Mouse (Mus musculus) thymus, adult 2 months (tissue): ENCODE results near the gene Klhl26. TPM values are rescaled to one million over a fixed set of nuclear protein-coding genes. Genes with fewer than 3 reads are reported as not detected.
A peak's percentile ranks its signal among the peaks of the same experiment; 100 is the strongest.

ENCODE experiments used
- DNase-seq: peaks from one replicate; pipeline ENCODE4 v3.0.0; 2021
- H3K27ac ChIP-seq: fragments of 200-500 bp; 2 replicates; pipeline ENCODE4 v1.5.1; 2012; ENCODE audit warnings: low read length, control low read depth; ENCODE audit not compliant: control insufficient read depth, insufficient read depth
- H3K27me3 ChIP-seq: fragments of 200-500 bp; 2 replicates; pipeline ENCODE4 v1.6.1; 2012; ENCODE audit warnings: mild to moderate bottlenecking, low read length, moderate library complexity, mixed read lengths; ENCODE audit not compliant: control insufficient read depth, insufficient read depth
- H3K36me3 ChIP-seq: fragments of 200-500 bp; 2 replicates; pipeline ENCODE4 v1.6.1; 2012; ENCODE audit warnings: mild to moderate bottlenecking, low read length, moderate library complexity; ENCODE audit not compliant: control insufficient read depth, insufficient read depth
- H3K4me1 ChIP-seq: fragments of 200-500 bp; replicated peaks from 2 replicates; pipeline ENCODE4 v1.6.1; 2012; ENCODE audit warnings: low read length; ENCODE audit not compliant: control insufficient read depth, insufficient read depth
- H3K4me3 ChIP-seq: fragments of 200-500 bp; 2 replicates; pipeline ENCODE4 v1.5.1; 2012; ENCODE audit warnings: mild to moderate bottlenecking, low read length, control low read depth, moderate library complexity; ENCODE audit not compliant: control insufficient read depth, insufficient read depth
- CTCF ChIP-seq: fragments of 200-500 bp; IDR thresholded peaks from 2 replicates; pipeline ENCODE4 v1.5.1; 2012; ENCODE audit warnings: mild to moderate bottlenecking, control low read depth, low read length, moderate library complexity, borderline replicate concordance; ENCODE audit not compliant: control insufficient read depth, poor library complexity, insufficient read depth; ENCODE audit errors: extremely low read depth
- POLR2A ChIP-seq: fragments of 200-500 bp; IDR thresholded peaks from 2 replicates; pipeline ENCODE4 v1.6.1; 2012; ENCODE audit warnings: mild to moderate bottlenecking, low read length, control low read depth, moderate library complexity; ENCODE audit not compliant: control insufficient read depth, poor library complexity, insufficient read depth; ENCODE audit errors: extremely low read depth
- WGBS: fragments of 180-500 bp; shearing (Covaris S2); methylation state at CpG from one replicate; pipeline ENCODE4 v1.1.7; 2018; 5-methylcytosine and 5-hydroxymethylcytosine counted together
- polyA plus RNA-seq: library from polyadenylated mRNA; depleted of rRNA; stranded (reverse); fragments of >200 nt; gene quantifications from 2 replicates; pipeline ENCODE4 v1.2.3, GENCODE M21; 2012

Gene Klhl26
- polyA plus RNA-seq, 1 experiment: 44.6 TPM

- H3K4me1 ChIP-seq: peaks cover 28% of the 10 kb centered on the region
- H3K27ac ChIP-seq: no peak within 1 kb of the TSS
- no peak for TF ChIP-seq POLR2A
- TF ChIP-seq CTCF: no peak
- no peak within 1 kb of the TSS for H3K4me3 ChIP-seq
- 3% methylated on average over 78 of the region's 93 CpGs for WGBS
- no peak for DNase-seq
- H3K36me3 ChIP-seq: no peaks in the 10 kb centered on the region
- peaks cover 56% of the 10 kb centered on the region for H3K27me3 ChIP-seq
Measured at GRCm38 (mm10) chr8:70492664-70493640, 16.2 kb upstream of the Klhl26 start, which contains the start of gene Crlf1. TSS of gene Crlf1 (plus strand) at chr8:70493158.

DNA sequence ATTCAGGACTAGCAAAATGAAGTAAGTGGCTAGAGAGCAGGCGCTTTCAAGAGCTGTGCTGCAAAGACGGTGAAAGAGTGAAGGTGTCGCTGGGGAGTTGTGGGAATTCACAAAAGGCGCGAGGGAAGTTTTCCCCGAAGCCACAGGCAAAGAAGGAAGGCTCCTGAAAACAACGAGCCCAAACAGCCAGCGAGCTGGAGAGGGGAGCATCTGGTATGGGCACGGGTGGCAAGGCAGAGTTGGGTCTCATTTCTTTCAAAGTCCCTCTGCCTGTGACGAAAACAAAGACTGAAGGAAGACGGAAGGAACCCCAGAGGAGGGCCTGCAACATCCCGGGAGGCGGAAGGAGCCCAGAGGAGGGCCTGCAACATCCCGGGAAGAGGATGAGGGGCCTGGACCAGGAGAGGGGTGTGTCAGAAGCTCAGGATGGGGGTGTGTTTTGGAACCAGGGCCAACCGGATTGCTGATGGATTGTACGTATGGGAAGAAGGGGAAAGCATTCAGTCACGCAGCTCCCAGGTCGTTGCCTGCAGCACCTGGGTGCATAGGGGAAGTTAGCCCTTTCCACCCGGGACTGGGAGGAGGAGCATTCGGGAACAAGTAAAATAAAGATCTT, 14.2 kb upstream of the Klhl26 start:
- H3K27ac ChIP-seq: no peak overlapping the region
- 9% methylated on average over 20 of the region's 20 CpGs for WGBS
- H3K4me1 ChIP-seq: peaks cover 31% of the 10 kb centered on the region
- H3K36me3 ChIP-seq: no peaks in the 10 kb centered on the region
- no peak for DNase-seq
- no peak overlapping the region for H3K4me3 ChIP-seq
- TF ChIP-seq CTCF (no peak), POLR2A (no peak)
- H3K27me3 ChIP-seq: peaks cover 59% of the 10 kb centered on the region

- Histone ChIP-seq H3K4me3 (no peak overlapping the region), H3K27ac (no peak overlapping the region), H3K4me1 (peaks cover 31% of the 10 kb centered on the region), H3K36me3 (no peaks in the 10 kb centered on the region), H3K27me3 (peaks cover 58% of the 10 kb centered on the region)
- no peak for DNase-seq
- WGBS: 46% methylated on average over 10 of the region's 10 CpGs
- TF ChIP-seq CTCF: no peak
- TF ChIP-seq POLR2A: no peak
Measured at GRCm38 (mm10) chr8:70490061-70490879, 13.5 kb upstream of the Klhl26 start.

DNA sequence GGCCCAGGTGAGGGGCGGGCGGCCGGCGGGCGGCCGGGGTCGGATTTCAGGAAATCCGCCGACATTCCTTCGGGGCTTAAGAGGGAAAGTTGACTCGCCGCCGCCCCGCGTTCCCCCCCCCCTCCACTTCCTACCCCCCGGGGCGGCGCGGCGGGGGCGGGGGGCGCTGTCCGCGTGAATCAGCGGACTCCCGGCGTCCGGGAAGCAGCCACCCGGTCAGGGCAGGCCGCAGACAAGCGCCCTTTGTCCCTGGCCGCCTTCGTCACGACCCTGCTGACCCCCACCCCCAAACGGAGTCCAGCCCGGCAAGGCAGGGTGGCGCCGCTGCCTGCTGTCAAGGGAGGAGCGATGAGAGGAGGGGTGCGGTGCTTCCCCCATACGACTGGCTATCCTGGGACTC, 12.8 kb upstream of the Klhl26 start:
- DNase-seq: no peak
- 5% methylated on average over 24 of the region's 41 CpGs for WGBS
- H3K4me3 ChIP-seq: peak overlapping the region; percentile 24
- H3K36me3 ChIP-seq: no peaks in the 10 kb centered on the region
- H3K27ac ChIP-seq: no peak overlapping the region
- H3K4me1 ChIP-seq: peaks cover 31% of the 10 kb centered on the region
- TF ChIP-seq CTCF (no peak), POLR2A (no peak)
- H3K27me3 ChIP-seq: peaks cover 52% of the 10 kb centered on the region

GRCm38 (mm10) chr8:70488931-70489470, 12.2 kb upstream of the Klhl26 start:
- Histone ChIP-seq H3K36me3 (no peaks in the 10 kb centered on the region), H3K27ac (no peak overlapping the region), H3K27me3 (peaks cover 48% of the 10 kb centered on the region), H3K4me3 (peak overlapping the region; percentile 24), H3K4me1 (peaks cover 26% of the 10 kb centered on the region)
- DNase-seq: no peak
- TF ChIP-seq CTCF (no peak), POLR2A (no peak)
- WGBS: 1% methylated on average over 14 of the region's 14 CpGs

- Histone ChIP-seq H3K27ac (no peak overlapping the region), H3K27me3 (peaks cover 43% of the 10 kb centered on the region)
- no peak for DNase-seq
Measured at GRCm38 (mm10) chr8:70487993-70488796, 11.4 kb upstream of the Klhl26 start.

More at GRCm38 (mm10) chr8:70487993-70488796, 11.4 kb upstream of the Klhl26 start:
- 3% methylated on average over 55 of the region's 55 CpGs for WGBS
- peak overlapping the region; percentile 25 for H3K4me3 ChIP-seq
- TF ChIP-seq CTCF (no peak), POLR2A (no peak)
- peaks cover 20% of the 10 kb centered on the region for H3K4me1 ChIP-seq
- no peaks in the 10 kb centered on the region for H3K36me3 ChIP-seq
